Mouse (Mus musculus) kidney, postnatal 10 days (tissue): ENCODE measurements around the gene Ntn5.

Experiments
- DNase-seq: peaks from one replicate; pipeline ENCODE4 v3.0.0; 2021; ENCODE audit warnings: mixed read lengths

The Ntn5 gene

DNA sequence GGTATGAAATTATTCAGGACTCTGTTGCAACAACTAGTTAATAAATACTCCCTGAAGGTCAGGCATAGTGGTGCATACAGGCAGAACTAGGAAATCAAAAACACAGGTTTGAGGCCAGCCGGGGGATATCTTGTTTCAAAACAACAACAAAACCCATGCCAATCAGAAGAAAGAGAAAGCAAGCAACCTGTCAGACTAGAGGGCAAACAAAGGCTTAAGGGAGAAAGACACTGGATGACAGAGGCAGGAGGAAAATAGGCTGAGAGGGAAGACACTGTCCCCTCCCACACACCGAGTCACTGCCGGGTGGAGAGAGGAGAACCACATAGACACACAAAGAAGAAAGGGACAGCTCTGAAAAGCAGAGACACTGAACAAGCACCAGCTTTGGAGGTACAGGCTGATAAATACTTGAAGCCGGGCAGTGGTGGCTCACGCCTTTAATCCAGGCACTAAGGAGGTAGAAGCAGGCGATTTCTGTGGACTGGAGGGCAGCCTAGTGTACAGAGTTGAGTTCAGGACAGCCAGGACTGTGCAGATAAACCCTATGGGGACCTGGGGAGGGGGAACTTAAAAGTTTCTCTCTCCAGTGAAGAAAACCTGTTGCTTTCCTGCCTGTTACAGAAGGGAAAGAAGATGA is 30.2 kb downstream of the Ntn5 start:
- DNase-seq, result no peak

DNA sequence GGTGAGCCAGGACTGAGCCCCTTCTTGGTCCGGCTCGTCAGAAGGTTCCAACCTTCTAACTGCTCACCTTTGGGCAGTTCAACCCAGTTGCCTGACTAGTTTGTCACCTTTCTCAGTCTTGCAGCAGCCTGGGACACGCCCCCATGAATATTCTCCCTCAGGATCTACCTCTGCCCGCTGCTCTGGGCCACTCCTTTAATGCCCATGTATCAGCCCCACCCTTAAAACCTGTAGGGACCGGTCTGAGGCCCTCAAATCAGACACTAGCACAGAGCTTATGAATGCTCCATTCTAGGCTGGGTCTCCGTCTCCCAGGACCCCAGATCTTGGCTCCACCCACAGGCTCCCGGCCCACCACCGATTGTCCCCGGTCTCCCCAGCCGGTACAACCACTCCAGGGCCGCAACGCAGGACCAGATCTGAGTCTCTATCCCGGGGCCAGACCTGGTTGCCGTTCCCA is 30.8 kb downstream of the Ntn5 start:
- no peak for DNase-seq

DNA sequence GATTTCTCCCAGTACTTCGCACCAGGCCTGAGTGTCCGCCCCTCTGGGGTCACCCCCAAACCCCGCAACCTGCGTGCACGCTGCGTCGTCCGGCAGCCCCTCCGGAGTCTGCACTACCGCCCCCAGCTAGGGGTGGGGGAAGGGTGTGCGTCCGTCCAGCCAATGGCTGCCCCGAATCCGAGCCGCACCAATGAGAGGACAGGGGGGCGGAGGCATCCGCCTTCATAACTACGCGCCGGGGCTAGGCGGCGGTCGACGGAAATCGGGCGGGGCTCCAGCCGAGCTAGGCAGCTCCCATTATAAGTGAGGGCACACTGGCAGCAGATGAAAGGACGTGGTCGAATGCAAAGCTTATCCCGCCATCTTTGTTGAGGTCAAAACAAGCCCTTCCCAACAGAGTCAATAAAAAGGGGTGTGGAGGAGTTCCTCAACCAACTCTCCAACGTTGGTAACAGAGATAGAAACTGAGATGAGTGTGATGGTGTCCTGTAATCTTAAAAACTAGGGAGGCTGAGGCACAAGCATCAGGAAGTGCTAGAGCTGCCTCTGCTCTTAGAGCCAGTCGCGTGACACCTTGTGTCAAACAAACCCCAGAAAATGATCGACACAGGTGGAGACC is 31.4 kb downstream of the Ntn5 start, which contains the start of gene Rpl18:
Gene Rpl18, plus strand, starts transcription at position 368 of the 619 bp plus-strand sequence.
- peak; percentile 99 for DNase-seq

DNA sequence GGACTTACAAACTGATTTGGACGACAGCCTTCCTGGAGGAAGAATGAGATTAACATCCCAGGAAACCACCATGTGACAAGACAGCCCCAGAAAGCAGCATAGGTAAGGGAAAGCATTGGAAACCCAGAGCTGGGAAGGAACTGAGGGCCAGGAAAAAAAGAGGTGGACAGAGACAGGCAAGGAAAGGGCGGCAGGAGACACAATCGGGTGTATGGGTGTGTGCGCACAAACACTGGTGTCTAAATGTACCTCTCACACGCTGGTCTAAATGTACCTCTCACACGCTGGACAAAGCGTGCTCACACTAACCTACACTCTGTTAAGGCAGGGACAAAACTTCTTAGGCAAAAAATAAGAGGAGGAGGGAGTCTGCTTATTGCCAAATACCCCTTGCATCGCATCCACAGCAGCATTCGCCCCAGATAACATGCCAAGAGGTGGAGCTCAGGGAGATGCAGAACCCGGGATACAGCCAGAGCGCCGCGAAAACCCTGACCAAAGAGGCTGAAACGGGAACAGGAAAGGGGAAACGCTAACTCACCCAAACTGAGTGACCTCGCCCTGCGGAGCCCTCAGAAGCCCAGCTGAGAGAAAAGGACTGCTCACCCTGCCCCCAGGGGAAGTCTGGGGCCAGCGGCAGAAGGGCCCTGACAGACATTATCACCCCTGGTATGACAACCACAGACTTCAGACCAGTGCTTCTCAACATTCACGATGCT is 32.1 kb downstream of the Ntn5 start:
- DNase-seq, result no peak

DNA sequence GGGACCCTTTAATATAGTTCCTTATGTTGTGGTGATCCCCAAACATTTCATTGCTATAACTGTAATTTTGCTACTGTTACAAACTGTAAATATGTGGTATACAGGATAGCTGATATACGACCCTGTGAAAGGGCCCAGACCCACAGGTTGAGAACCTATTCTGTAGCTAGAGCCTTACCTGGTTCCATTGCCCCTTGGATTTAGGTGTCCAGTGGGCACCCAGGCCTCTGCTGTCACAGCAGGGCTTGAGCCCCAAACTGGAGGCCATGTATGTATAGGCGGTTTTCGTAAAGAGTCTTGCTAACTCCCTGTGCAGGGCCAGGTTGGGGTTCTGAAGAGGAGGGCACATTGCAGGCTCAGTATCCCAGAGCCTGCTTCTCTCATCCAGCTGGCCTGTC is 32.6 kb downstream of the Ntn5 start:
- DNase-seq, result no peak

DNA sequence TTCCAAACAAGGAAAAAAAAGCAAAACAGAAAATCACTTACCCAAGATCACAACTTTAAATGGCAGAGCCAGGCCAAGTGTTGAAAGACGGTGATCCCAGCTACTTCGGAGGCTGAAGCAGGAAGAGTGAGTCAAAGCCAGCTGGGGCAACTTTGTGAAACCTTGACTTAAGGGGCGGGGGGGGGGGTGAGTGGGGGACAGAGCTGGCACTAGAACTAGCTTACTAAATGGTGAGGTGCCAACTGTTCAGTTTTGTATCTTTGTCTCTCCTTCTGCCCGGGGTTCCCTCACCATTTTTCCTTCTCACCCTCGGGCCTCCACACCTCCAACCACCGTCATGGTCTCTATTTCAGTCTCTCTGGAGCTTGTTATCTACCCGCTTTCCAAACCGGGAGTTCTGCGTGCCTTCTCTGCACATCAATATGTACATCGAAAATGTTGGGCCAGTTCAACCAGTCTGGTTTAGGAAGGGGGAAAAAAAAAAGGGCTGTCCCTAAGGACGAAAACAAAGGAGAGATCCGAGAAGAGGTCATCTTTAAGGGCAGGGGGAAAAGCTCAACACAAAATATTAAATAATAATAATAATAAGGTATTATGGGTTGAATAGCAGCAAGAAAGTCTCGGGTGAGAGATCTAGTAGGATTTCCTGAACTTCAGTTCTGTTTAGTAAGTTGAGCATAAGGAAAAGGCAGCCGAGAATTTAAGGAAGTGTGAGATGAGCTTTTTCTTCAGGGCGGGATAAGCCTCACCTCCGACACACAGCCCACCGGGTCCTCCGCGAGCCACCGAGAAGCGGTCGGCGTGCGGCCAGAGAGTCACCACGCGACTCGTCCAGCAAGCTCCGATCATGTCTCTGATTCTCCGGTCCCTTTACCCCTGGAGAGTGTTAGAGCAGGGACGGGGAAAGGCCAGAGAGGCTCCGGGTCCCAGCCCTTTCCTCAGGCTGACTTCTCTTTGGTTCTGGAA is 33.4 kb downstream of the Ntn5 start:
- no peak for DNase-seq

DNA sequence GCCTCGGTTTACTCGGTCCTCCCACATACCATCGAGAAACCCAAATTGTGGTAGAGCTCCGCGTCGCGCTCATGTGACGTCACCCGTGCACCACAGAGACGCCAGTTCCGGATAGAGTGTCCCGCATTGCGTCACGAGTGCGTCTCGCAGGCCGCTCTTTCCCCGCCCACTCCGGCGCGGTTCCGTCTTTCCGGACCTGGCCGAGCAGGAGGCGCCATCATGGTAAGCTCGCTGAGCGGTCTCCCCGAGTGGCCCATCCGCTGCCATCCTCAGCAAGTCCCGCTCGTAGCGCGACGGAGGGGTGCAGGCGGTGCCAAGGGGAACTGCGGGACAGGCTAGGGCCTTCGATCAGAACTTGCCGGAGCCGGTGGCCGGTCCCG is 34.1 kb downstream of the Ntn5 start, which contains the start of gene Sphk2:
Gene Sphk2, minus strand, starts transcription at position 85 of the 380 bp plus-strand sequence.
- peak; percentile 99 for DNase-seq

DNA sequence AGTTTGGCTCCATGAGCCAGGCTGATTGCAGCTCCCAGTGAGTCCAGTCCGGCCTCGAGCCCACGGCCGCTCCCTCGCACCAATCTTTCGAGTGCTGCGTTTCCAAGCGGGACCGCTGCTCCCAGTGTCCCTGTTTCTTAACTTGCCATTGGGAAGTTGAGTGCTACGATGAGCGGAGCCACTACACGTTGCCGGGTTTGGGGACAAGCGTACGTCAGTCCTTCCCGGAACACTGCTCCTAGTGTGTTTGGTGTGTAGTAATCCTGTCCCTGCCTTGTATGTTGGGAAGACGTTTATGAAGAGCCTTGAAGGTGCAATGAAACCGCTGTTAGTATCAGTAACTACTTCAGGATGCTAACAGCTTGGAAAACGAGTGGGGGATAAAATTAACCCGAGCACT is 34.5 kb downstream of the Ntn5 start:
- DNase-seq, result no peak

DNA sequence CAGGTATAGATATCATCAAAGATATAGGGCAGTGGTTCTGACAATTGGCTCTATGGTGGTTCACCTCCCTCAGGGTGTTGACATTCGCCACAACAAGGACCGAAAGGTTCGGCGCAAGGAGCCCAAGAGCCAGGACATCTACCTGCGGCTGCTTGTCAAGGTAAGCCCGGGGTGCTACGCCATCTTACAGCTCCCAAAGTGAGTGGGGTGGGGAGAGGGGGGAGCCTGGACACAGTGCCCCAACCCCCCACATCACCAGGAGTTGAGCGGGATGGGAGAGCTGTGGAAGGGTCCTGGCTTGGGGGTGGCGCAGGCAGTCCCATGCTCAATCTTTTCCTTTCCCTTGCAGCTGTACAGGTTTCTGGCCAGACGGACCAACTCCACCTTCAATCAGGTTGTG is 35.4 kb downstream of the Ntn5 start:
- DNase-seq, result no peak

DNA sequence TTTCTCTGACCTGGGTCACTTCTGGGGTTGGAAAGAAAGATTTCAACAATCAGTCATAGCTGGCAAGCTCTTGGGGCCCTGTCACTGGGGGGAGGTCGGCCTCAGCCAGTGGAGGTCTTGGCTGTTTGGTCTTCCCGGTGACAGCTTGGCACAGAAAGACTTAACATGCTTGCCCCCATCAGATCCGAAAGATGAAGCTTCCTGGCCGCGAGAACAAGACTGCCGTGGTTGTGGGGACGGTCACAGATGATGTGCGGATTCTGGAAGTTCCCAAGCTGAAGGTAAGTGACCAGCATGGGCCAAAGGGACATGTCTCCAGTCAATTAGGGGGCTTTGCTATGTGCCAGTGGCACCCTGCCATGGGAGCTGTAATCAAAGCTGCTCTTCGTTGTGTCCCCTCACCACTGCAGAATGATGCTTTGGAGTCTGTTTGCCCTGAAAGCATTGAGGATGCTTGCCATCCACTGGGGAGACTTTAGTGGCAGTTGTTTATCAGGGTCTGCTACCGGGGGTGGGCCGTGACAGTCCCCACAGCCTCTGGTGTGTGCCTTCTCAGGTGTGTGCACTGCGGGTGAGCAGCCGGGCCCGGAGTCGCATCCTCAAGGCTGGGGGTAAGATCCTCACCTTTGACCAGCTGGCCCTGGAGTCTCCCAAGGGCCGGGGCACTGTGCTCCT is 36.1 kb downstream of the Ntn5 start:
- no peak for DNase-seq

DNA sequence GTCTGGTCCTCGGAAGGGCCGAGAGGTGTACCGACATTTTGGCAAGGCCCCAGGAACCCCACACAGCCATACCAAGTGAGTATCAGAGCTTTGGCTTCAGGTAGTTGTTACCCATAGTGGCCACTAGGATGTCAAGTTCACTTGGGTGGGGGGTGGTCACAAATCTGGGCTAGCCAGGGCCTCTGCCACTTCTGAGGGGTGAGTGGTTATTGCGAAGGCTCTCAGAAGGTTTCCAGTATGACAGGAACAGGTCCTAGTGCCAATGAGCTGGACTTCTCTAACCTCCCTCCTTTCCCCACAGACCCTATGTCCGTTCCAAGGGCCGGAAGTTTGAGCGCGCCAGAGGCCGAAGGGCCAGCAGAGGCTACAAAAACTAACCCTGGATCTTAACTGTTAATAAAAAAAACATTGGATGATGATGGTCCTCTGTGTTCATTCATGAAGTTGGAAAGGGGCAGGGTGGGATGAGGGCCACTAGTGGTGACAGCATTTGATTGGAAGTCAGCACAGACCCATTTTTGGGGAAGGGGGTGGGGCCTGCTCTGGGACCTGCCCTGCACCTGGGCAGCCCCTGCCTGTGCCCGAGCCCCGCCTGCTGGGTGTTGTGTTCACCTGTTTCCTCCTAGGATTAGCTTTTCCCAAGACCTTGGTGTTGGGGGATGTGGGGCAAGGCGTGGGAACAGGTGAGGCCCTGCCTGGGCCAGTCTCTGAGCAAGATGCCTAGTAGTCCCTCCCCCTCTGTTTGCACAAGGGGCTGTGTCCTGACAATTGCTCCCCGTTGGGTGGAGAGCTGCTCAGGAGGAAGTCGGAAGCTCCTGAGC is 36.8 kb downstream of the Ntn5 start, which contains the start of gene Fam83e:
Gene Fam83e, plus strand, starts transcription at position 800 of the 821 bp plus-strand sequence.
- no peak for DNase-seq

DNA sequence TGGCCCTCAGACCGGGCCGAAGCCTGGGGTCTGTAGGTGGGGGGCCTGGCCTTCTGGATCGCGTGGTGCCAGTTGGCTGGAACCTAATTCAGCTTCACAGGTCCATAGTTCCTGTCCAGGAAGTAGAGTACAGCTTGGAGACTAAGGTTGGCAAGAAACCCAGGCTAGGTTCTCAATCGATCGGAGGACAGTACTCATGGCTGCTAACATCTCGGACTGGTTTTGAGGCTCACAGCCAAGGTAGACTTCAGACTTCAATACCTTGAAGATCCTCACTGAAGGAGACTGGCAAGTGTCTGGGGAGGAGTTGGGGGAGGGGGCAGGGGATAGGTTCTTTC is 37.4 kb downstream of the Ntn5 start:
- DNase-seq, result no peak

DNA sequence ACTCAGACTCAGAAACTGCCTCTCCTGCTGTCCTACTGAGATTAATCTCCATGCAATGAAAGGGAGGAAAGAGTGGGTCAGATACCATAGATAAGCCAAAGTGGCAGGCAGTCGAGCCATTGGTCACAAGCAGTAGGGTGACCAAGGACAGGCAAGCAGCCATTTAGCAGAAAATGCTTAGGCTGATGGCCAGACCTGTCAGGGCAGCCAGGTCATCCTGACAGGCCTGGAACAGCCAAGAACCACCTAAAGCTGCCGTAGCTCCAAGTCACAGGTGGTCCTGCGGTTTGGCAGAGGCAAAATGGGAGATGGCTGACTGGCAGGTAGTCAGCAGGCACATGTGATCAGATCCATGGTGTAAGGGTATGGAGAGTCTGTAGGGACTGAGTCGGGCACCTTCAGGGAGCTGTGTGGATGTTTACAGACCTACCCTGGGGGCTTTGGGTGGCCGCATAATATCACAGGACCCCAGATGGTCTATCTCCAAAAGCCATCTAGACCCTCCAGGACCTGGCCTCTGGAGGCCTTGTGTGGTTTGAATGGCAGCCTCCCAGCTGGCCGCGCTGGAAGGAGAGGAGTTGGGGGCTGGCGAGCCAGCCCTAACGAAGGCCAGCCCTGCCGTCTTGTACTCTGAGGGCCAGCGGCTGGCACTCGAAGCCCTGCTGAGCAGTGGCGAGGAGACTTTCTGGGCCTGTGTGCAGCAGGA is 38.0 kb downstream of the Ntn5 start:
- DNase-seq, result no peak

DNA sequence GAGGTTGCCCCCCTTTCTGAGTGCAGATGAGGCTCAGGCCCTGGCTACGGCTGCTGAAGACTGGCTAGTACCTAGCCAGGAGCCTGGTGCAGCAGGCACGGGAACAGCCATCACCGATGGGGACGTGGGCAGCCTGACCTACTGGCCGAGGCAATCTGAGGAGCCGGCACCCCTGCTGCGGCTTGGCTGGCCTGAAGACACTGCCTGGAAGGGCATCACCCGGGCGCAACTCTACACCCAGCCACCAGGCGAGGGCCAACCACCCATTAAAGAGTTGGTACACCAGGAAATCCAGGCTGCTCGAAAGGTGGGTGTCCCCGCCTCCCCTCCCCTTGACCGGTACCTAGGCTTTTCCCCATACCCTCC is 38.5 kb downstream of the Ntn5 start:
- no peak for DNase-seq

DNA sequence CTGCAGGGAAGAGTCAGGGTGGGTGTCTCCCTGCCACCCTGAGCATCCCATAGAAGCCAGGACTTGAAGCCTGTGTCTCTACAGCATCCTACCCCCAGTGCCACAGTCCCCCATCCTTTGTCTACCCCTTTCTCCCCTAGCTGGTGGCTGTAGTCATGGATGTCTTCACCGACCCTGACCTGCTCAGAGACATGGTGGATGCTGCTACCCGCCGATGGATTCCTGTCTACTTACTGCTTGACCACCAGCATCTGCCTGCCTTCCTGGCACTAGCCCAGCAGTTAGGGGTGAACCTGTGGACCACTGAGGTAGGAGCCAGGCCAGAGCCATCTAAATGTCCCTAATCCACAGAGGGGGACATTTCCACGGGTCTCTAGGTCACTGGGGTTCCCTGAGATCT is 39.5 kb downstream of the Ntn5 start:
- no peak for DNase-seq

DNA sequence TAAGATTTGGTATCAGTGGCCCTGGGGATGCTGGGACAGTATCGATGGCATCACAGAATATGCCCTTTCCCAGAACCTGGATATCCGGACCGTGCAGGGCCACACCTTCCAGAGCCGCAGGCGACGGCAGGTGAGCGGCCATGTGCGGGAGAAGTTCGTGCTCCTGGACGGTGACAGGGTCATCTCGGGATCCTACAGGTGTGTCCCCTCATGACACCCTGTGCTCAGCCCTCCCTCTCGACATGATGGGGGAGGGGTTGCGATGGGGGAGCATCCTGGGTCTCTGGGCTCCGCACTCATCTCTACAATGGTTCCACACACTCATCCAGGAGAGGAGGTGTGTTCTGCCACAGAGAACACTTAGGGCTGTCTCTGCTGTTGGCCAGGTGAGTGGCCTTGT is 40.0 kb downstream of the Ntn5 start:
- DNase-seq, result no peak

DNA sequence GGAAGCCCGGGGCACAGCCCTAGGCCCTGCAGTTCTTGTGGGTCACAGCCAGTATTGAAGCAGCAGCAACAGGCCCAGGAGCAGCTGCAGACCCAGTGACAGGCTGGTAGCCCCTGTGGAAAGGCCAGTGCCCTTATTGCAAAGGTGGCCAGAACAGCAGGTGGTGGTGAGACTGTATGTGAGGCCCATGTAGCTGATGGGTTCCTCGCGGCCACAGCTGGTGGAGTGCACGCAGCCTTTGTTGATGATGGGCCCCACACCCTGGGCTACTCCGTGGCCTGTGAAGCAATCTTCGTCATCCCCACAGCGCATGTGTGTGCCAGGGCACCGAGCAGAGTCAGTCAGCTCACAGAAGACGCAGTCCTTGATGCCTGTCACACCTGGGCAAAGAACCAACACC is 41.3 kb downstream of the Ntn5 start:
- no peak for DNase-seq

DNA sequence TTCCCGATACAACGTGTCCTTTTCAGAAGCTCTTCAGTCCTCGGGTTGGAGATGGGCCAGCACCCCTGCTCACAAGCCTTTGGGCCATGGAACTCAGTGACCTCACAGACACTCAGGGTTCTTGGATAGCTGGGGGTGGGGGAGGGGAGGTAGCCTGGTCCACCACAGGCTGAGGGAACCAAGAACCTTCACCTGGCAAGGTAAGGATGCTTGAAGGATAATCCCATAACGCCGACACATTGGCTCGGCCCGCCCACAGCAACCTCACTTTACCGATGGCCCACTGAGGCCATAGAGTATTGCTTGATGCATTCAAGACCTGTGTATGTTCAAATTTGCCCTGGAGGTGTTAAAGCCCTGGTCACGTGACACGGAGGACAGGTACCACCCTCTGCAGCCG is 41.9 kb downstream of the Ntn5 start, which contains the start of gene Spaca4:
Gene Spaca4, minus strand, starts transcription at position 101 of the 400 bp plus-strand sequence.
- DNase-seq, result no peak

DNA sequence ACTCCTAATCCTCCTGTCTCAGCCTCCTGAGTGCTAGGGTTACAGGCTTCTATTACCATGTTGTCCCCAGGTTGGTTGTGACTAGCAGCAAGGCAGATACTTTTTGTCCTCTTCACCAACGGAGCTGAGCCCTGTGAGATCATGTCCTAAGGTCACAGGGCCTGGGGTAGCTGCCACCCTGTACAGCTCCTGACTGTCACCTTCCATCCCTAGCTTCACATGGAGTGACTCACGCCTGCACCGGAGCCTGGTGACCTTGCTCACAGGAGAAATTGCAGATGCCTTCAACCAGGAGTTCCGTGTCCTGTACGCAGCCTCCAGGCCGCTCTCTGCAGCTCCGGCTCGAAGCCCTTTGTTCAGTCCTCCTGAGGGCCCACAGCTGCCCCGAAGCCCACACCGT is 42.6 kb downstream of the Ntn5 start:
- no peak for DNase-seq

DNA sequence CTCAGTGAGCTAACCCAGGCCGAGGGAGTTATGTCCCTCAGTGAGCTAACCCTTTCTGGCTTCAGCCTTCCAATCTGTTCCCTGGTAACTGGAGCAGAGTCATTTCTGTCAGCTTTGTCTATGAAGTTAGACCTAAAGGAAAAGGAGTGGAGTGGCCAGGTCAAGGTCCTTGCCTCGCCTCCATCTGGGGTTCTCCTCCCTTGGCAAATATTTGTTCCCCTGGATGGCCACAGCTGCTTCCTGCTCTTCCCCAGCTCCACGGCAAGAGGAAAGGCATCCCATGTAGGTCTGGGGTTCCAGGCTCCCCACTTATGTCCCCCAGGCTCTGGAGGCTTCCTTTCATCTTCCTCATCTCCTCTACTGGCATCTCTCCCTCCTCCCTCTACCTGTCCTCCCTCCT is 43.8 kb downstream of the Ntn5 start:
- no peak for DNase-seq
